Mouse (Mus musculus) cerebellum, adult 9-11 months (tissue): ENCODE measurements around the gene Gimap9.

Experiments used
- DNase-seq: peaks from one replicate; pipeline ENCODE4 v3.0.0; 2022

The Gimap9 gene

GRCm38 (mm10) chr6:48696830-48697554, 21.1 kb downstream of the Gimap9 start:
- DNase-seq, result no peak

- no peak for DNase-seq
Measured at GRCm38 (mm10) chr6:48697555-48697930, 21.6 kb downstream of the Gimap9 start.

- DNase-seq, result no peak
Measured at GRCm38 (mm10) chr6:48698066-48698856, 22.3 kb downstream of the Gimap9 start.

GRCm38 (mm10) chr6:48698888-48699287, 23.0 kb downstream of the Gimap9 start:
- no peak for DNase-seq

- DNase-seq, result no peak
Measured at GRCm38 (mm10) chr6:48700251-48701075, 24.5 kb downstream of the Gimap9 start.

- no peak for DNase-seq
Measured at GRCm38 (mm10) chr6:48702146-48702545, 26.2 kb downstream of the Gimap9 start.

GRCm38 (mm10) chr6:48702601-48703000, 26.7 kb downstream of the Gimap9 start:
- no peak for DNase-seq

- no peak for DNase-seq
Measured at GRCm38 (mm10) chr6:48704146-48704545, 28.2 kb downstream of the Gimap9 start.

GRCm38 (mm10) chr6:48706130-48706529, 30.2 kb downstream of the Gimap9 start:
- no peak for DNase-seq

- no peak for DNase-seq
Measured at GRCm38 (mm10) chr6:48718455-48718854, 42.5 kb downstream of the Gimap9 start, which contains the start of the genes Gm28053 and Gimap7. Gene Gm28053 (plus strand): TSS chr6:48718607. Gene Gimap7 (plus strand): TSS chr6:48718621.

GRCm38 (mm10) chr6:48720326-48720725, 44.4 kb downstream of the Gimap9 start:
- no peak for DNase-seq

- no peak for DNase-seq
Measured at GRCm38 (mm10) chr6:48723468-48723867, 47.5 kb downstream of the Gimap9 start.

GRCm38 (mm10) chr6:48725476-48725875, 49.5 kb downstream of the Gimap9 start:
- DNase-seq, result no peak

GRCm38 (mm10) chr6:48727761-48728160, 51.8 kb downstream of the Gimap9 start:
- no peak for DNase-seq
